Mouse (Mus musculus) midbrain, postnatal 0 days (tissue): ENCODE measurements around the gene Camta1. TPM values are rescaled to one million over a fixed set of nuclear protein-coding genes. Genes with fewer than 3 reads are reported as not detected.

Experiments
- ATAC-seq: fragments of 200-750 bp; cut with Nextera tagmentation; 2 replicates; pipeline ENCODE4 v1.8.0; 2017; ENCODE audit warnings: moderate number of reproducible peaks, mild to moderate bottlenecking, moderate TSS enrichment, moderate library complexity; ENCODE audit not compliant: low FRiP score
- DNase-seq: peaks from one replicate; pipeline ENCODE4 v3.0.0-alpha.2; 2015; ENCODE audit warnings: low spot score
- H3K27ac ChIP-seq: fragments of 300-500 bp; sonication (generic); 2 replicates; pipeline ENCODE4 v1.5.1; 2014; ENCODE audit warnings: low read depth, mild to moderate bottlenecking, low read length, mixed read lengths
- H3K27me3 ChIP-seq: fragments of 300-500 bp; sonication (generic); 2 replicates; pipeline ENCODE4 v1.6.1; 2014; ENCODE audit warnings: low read length, control low read depth, mixed read lengths; ENCODE audit not compliant: insufficient read depth
- H3K36me3 ChIP-seq: fragments of 300-500 bp; sonication (generic); 2 replicates; pipeline ENCODE4 v1.6.1; 2014; ENCODE audit warnings: low read length, control low read depth, mixed read lengths; ENCODE audit not compliant: insufficient read depth
- H3K4me1 ChIP-seq: fragments of 300-500 bp; sonication (generic); 2 replicates; pipeline ENCODE4 v1.6.1; 2014; ENCODE audit warnings: mild to moderate bottlenecking, control low read depth, antibody characterized with exemption, low read length, mixed read lengths; ENCODE audit not compliant: insufficient read depth
- H3K4me2 ChIP-seq: fragments of 300-500 bp; sonication (generic); 2 replicates; pipeline ENCODE4 v1.6.1; 2014; ENCODE audit warnings: low read depth, mild to moderate bottlenecking, low read length, mixed read lengths; ENCODE audit not compliant: poor library complexity, severe bottlenecking
- H3K4me3 ChIP-seq: fragments of 300-500 bp; sonication (generic); 2 replicates; pipeline ENCODE4 v1.5.1; 2014; ENCODE audit warnings: low read depth, mild to moderate bottlenecking, low read length, moderate library complexity
- H3K9ac ChIP-seq: fragments of 300-500 bp; sonication (generic); replicated peaks from 2 replicates; pipeline ENCODE4 v1.6.1; 2014; ENCODE audit warnings: mild to moderate bottlenecking, low read length, moderate library complexity, mixed read lengths; ENCODE audit not compliant: poor library complexity, severe bottlenecking
- H3K9me3 ChIP-seq: fragments of 300-500 bp; sonication (generic); 2 replicates; pipeline ENCODE4 v1.6.1; 2016; ENCODE audit warnings: low read length, control low read depth
- CTCF ChIP-seq: IDR thresholded peaks from 2 replicates; pipeline ENCODE4 v1.5.1; 2016; ENCODE audit warnings: antibody characterized with exemption, mild to moderate bottlenecking
- WGBS: fragments of 180-500 bp; shearing (Covaris S2); extraction: QIAGEN DNeasy Blood & Tissue Kit; methylation state at CpG from one replicate; pipeline ENCODE4 v1.1.7; 2014; 5-methylcytosine and 5-hydroxymethylcytosine counted together
- polyA plus RNA-seq: library from polyadenylated mRNA; unstranded; fragments of >200 nt; fragmentation: Nextera tagmentation; extraction: Ambion mirVana; gene quantifications from 2 replicates; pipeline ENCODE4 v1.2.1, GENCODE M21; 2015
- total RNA-seq: library from RNA; depleted of rRNA; stranded (reverse); fragments of >200 nt; gene quantifications from 2 replicates; pipeline ENCODE4 v1.2.3, GENCODE M21; 2014

The Camta1 gene
- total and polyA plus RNA-seq, 2 experiments from 2014 or later, result 140 to 153 TPM

- Histone ChIP-seq H3K27ac (peak overlapping the region; percentile 97), H3K9me3 (no peaks in the 10 kb centered on the region), H3K4me3 (peak overlapping the region; percentile 80), H3K9ac (peak overlapping the region; percentile 93), H3K4me2 (peak overlapping the region; percentile 74), H3K36me3 (no peaks in the 10 kb centered on the region), H3K27me3 (no peaks in the 10 kb centered on the region), H3K4me1 (peaks cover 13% of the 10 kb centered on the region; the same call in 1 of the 2 replicates)
- DNase-seq (peak; percentile 97), ATAC-seq (peak; percentile 99)
- WGBS, result under 1% methylated on average over 59 of the region's 101 CpGs
- TF ChIP-seq CTCF, result no peak
Measured at GRCm38 (mm10) chr4:151108028-151108771, 753.5 kb downstream of the Camta1 start.

- peak; percentile 83 for DNase-seq
- peaks cover 13% of the 10 kb centered on the region; the same call in 1 of the 2 replicates for H3K4me1 ChIP-seq
- peak overlapping the region; percentile 93 for H3K9ac ChIP-seq
- H3K27ac ChIP-seq, result peak overlapping the region; percentile 97
- H3K36me3 ChIP-seq, result no peaks in the 10 kb centered on the region
- ATAC-seq, result peak; percentile 51
- WGBS, result 3% methylated on average over 52 of the region's 60 CpGs
- peak overlapping the region; percentile 74 for H3K4me2 ChIP-seq
- H3K27me3 ChIP-seq, result no peaks in the 10 kb centered on the region
- no peaks in the 10 kb centered on the region for H3K9me3 ChIP-seq
- H3K4me3 ChIP-seq, result peak overlapping the region; percentile 80
- TF ChIP-seq CTCF, result no peak
Measured at GRCm38 (mm10) chr4:151107131-151108001, 754.3 kb downstream of the Camta1 start.

- ATAC-seq, result no peak
- H3K4me1 ChIP-seq, result peaks cover 13% of the 10 kb centered on the region; the same call in 1 of the 2 replicates
- 13% methylated on average over 10 of the region's 10 CpGs for WGBS
Measured at GRCm38 (mm10) chr4:151106468-151106867, 755.2 kb downstream of the Camta1 start.

GRCm38 (mm10) chr4:151105886-151106285 is 755.8 kb downstream of the Camta1 start:
- H3K4me1 ChIP-seq, result peaks cover 13% of the 10 kb centered on the region; the same call in 1 of the 2 replicates
- DNase-seq (no peak), ATAC-seq (no peak)
- 0 out of 2 replicates have a peak overlapping the region, but pooled peaks have one; percentile 93 for H3K9ac ChIP-seq
- no peak for TF ChIP-seq CTCF
- H3K27ac ChIP-seq, result 0 out of 2 replicates have a peak overlapping the region, but pooled peaks have one; percentile 19
- no peaks in the 10 kb centered on the region for H3K9me3 ChIP-seq
- H3K4me3 ChIP-seq, result peak overlapping the region; percentile 80
- WGBS, result 30% methylated on average over 6 of the region's 6 CpGs
- H3K27me3 ChIP-seq, result no peaks in the 10 kb centered on the region
- peak overlapping the region; percentile 74 for H3K4me2 ChIP-seq
- H3K36me3 ChIP-seq, result no peaks in the 10 kb centered on the region

More at GRCm38 (mm10) chr4:151106468-151106867, 755.2 kb downstream of the Camta1 start:
- Histone ChIP-seq H3K4me2 (peak overlapping the region; percentile 74), H3K27ac (0 out of 2 replicates have a peak overlapping the region, but pooled peaks have one; percentile 19), H3K9ac (peak overlapping the region; percentile 93), H3K4me3 (peak overlapping the region; percentile 80), H3K36me3 (no peaks in the 10 kb centered on the region), H3K27me3 (no peaks in the 10 kb centered on the region), H3K9me3 (no peaks in the 10 kb centered on the region)
- no peak for TF ChIP-seq CTCF
- DNase-seq, result peak; percentile 34

- DNase-seq, result no peak
- H3K27me3 ChIP-seq, result no peaks in the 10 kb centered on the region
- H3K9me3 ChIP-seq, result no peaks in the 10 kb centered on the region
- 81% methylated on average over 10 of the region's 10 CpGs for WGBS
- H3K4me2 ChIP-seq, result peak overlapping the region; percentile 32
- no peak for ATAC-seq
- no peak overlapping the region for H3K9ac ChIP-seq
- 0 out of 2 replicates have a peak overlapping the region, but pooled peaks have one; percentile 12 for H3K4me3 ChIP-seq
- no peak overlapping the region for H3K27ac ChIP-seq
- H3K36me3 ChIP-seq, result no peaks in the 10 kb centered on the region
- TF ChIP-seq CTCF, result no peak
- peaks cover 13% of the 10 kb centered on the region; the same call in 1 of the 2 replicates for H3K4me1 ChIP-seq
Measured at GRCm38 (mm10) chr4:151104147-151104546, 757.5 kb downstream of the Camta1 start.
